Mouse (Mus musculus) heart, adult 9 months (tissue): Measurements from ENCODE around the gene Rnpep.

Source experiments
- DNase-seq, 2 experiments: peaks; one replicate each; pipeline ENCODE4 v3.0.0; 2022; ENCODE audit warnings: low spot score in 2 of 2

The Rnpep gene

GRCm38 (mm10) chr1:135283826-135284291, at the start of gene Rnpep:
Gene Rnpep (minus strand): TSS chr1:135284084.
- peak; percentile 70 for DNase-seq

DNA sequence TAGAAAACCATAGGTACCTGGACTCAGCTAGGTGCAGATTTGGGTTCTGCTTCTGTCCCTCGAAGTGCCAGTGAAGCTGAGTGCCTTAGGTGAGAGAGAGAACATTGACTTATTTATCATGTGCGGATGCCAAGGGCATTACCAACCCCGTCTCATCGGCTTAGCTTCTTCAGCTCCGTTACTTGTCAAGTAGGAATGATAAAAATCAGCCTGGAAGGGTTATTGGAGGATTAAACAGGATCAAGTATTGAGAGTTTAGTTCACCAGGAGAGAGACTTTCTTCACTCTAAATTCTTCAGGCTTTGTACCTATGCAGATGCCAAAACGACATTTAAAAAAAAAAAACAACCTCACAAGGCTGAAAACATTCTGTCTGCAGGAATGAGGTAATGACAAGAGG, 46.7 kb upstream of the Rnpep start:
- no peak for DNase-seq

DNA sequence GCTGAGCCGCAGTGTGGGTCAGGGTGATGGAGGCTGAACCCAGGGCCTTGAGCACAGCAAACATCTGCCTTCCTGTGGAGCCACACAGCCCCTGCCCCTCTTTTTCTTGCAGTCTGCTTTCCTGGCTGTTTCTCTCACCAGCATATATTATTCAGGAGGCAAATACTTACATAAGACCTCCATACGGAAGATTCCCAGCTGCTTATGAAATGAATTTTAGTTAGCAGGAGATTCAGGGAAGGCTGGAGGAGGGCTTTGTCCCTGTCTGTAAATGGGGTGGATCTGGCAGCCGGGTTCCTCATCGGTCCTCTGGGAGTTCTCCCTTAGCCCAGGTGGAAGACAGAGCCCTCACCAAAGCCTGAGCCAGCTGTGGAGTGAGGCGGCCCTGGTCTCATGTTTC, 44.5 kb upstream of the Rnpep start:
- DNase-seq, result no peak

DNA sequence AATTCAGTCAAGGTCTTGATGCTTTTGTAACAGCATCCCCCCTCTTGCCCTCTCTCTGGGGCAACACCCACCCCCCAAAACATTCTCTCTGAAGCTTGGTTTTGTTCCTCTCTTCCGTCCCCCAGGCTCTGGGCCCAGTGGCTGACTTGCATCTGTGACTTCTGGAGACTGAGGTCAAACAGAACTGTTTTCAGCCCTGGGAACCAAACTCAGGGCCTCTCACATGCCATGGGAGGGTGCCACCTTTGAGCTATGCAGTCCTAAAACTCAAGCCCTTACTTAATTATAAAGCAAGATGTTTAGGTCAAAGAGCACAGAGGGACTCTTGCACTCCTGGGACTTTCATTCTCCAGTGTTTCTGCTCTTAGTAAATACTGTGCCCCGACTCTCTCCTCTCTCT, 42.0 kb upstream of the Rnpep start:
- DNase-seq, result no peak

DNA sequence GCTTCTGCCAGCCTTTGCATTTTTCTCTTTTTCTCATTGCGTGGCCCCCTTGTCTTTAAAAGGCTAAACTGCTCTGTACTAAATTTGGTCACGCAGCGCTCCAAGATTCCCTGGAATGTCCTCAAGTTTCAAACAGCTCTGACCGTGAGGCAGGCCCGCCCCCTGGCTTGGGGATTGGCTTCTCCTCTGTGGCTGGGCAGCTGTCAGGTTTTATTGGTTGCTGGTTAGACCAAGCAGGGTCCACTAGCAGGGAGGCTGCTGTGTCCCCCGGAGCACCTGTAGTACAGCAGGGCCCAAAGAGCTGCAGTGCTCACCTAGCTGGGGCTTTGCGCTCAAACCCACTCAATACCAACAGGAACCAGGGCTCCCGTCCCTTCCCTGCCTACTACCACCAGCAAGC, 40.7 kb upstream of the Rnpep start, which contains the start of gene Lmod1:
TSS of gene Lmod1 (plus strand) at position 237 of the 400 bp plus-strand sequence.
- no peak for DNase-seq

- DNase-seq, result no peak
Measured at GRCm38 (mm10) chr1:135323367-135323901, 39.5 kb upstream of the Rnpep start.

- DNase-seq, result peak; percentile 94
Measured at GRCm38 (mm10) chr1:135313284-135314031, 29.6 kb upstream of the Rnpep start, which contains the start of gene Timm17a. Gene Timm17a (minus strand): TSS chr1:135313778.

GRCm38 (mm10) chr1:135312201-135312600, 28.3 kb upstream of the Rnpep start:
- DNase-seq, result no peak

DNA sequence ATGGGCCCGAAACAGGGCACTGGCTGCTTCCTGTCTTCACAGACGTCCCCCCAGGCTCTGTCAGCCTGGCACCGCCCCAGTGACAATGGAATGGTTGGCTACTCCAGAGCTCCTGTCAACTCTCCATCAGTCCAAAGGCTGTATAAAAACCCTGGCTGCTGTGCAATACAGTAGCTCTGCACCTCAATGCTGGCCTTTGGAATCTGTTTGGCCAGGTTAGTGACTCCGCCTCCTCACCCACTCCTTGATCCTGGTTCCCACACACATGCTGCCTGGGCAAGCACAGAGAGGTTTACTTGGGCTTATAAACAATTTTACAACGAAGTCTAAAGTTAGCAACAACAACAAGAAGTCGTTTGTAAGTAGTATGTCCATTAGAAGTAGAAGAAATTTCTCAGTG, 27.5 kb upstream of the Rnpep start:
- DNase-seq, result no peak

- no peak for DNase-seq
Measured at GRCm38 (mm10) chr1:135290908-135291307, 7.0 kb upstream of the Rnpep start.

DNA sequence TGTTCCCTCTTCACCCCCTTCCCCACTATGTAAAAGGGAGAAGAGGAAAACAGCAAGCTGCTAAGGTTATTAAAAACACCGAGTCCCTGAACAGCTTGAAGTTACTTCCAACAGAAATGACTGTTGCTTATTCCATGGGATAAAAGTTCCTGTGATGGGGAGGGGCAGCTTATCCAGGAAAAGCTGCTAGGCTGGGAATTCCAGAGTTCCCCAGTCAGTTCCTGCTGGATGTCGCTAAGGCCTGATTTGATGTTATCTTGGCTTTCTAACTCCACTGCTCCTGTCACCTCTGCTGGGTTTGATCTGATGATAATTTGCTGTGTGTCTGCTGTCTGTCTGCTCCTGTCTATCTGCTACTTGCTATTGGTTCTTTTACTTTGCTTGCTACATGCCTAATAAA, 2.4 kb upstream of the Rnpep start:
- peak; percentile 11 to 39 for DNase-seq

- peak; percentile 30 to 38 for DNase-seq
Measured at GRCm38 (mm10) chr1:135283287-135283825, 528 bp downstream of the Rnpep start.

- peak; percentile 43 to 61 for DNase-seq
Measured at GRCm38 (mm10) chr1:135282536-135283286, 1.2 kb downstream of the Rnpep start.

DNA sequence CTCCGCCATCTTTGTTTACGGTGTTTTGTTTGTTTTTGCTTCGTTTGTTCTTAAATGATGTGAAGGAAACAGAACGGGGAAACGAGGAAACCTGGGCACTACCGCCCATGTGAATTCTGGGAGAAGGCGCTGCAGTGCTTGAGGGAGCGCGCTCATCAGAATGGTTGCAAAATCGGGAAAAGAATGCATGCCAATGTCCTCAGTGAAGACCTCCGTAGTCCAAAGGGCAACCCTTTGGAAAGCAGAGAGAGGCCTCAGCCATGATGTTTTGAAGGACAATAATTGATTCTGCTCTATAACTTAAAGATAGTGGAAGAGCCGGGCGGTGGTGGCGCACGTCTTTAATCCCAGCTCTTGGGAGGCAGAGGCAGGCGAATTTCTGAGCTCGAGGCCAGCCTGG, 2.0 kb downstream of the Rnpep start:
- no peak for DNase-seq

GRCm38 (mm10) chr1:135280646-135281045, 3.2 kb downstream of the Rnpep start:
- peak; percentile 53 to 60 for DNase-seq

- no peak for DNase-seq
Measured at GRCm38 (mm10) chr1:135271371-135271770, 12.5 kb downstream of the Rnpep start.

DNA sequence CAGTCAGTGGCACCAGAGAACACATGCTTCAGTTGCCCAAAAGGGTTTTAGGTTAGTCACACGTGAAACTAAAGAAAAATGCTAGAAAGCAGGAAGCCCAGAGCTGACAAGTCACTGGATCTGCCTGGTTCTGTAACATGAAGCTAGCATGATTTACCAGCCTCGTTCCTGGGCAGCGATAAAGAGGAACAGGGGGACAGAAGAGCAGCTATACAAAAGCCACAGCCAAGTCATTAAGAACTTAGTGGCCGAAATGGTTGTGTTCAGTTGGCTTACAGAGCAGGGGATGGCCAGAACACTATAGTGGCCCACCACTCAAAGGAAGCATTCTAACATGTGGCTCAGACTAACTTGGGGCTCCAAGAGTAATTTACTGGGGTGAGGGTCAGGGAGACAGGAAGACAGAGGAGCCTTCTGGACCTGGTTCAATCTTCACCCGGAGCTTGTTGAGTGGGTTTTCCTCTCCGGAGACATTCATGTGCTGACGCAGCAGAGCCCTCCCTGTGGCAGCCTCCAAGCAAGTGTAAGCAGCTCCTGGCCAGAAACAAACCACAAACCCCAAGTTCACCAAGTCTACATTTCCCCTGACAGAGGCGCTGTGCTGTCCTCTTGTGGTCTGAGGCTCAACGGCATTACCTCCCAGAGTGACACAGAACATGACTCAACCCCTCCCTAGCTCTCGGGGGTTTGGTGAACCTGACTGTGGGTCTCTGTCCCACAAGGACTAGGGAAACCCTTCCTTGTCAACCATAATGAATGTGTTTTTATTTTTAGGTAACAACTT, 16.0 kb downstream of the Rnpep start:
- no peak for DNase-seq

DNA sequence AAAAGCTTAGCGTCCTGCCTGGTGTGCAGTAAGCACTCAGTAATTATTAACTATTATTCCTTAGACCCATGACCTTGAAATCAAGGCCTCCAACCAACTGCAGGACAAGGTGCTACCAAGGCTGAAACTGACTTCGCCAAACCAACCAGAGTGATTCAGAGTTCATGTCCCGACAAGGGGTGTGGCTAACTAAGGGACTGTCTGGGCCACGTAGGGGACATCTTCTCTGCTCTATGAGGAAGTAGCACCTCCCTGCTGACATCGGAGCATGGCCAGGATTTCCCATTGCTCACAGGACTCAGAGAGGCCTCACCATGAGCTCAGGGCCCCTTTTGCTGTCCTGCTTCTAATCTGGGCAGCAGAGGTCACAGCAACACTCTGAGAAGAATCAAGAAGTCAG, 18.1 kb downstream of the Rnpep start:
- no peak for DNase-seq

GRCm38 (mm10) chr1:135263316-135263715, 20.6 kb downstream of the Rnpep start:
- no peak for DNase-seq

- no peak for DNase-seq
Measured at GRCm38 (mm10) chr1:135262329-135262728, 21.6 kb downstream of the Rnpep start.

GRCm38 (mm10) chr1:135260931-135261330, 23.0 kb downstream of the Rnpep start:
- no peak for DNase-seq

GRCm38 (mm10) chr1:135259128-135259436, 24.8 kb downstream of the Rnpep start:
- peak; percentile 29 to 67 for DNase-seq
